Mouse (Mus musculus): ENCODE data around the gene Olfr543. TPM values are rescaled to one million over a fixed set of nuclear protein-coding genes. Genes with fewer than 3 reads are reported as not detected.
A peak's percentile ranks its signal among the peaks of the same experiment; 100 is the strongest.
"Not testable (repeated sequence)": the region's sequence is repeated elsewhere in the genome, so short reads cannot be mapped to it uniquely, and the experiment has no call there.

Gene Olfr543
- not detected for total RNA-seq (2021)
- long read RNA-seq, experiment 1, result 0 reads
- long read RNA-seq, experiment 2, result 0 reads

DNA sequence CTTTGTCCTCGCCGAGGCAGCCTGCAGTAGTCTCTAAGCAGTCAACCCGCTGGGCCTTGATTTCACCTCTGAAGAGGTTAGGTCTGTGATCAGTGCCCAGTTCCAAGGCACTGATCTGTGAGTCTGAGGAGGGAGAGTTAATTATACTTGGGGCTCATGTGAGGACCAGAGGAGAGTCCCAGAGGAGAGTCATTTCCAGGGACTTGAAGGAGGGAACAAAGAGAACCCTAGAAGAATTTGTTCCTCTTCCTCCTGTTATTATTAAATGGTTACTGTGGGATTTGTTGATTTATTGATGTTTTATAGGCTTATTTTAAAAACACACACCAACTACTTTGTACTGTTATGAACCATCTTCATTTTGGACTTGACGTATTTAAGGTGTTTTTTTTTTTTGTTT, at the start of gene Olfr543:
Gene Olfr543 (minus strand): TSS at position 101 of the 400 bp plus-strand sequence.
- DNase-seq, result no peak

DNA sequence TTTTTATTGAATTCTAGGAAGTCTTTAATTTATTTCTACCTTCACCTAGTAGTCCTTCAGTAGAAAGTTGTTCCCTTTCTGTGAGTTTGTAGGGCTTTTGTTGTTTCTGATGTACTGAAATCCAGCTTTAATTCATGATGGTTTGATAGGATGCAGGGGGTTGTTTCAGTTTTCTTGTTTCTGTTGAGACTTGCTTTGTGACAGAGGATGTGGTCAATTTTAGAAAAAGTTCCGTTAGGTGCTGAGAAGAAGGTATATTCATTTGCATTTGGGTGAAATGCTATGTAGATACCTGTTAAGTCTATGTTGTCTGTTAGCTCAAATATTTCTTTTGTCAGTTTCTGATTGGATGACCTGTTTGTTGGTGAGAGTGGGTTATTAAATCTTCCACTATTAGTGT, 47.6 kb upstream of the Olfr543 start:
- no peak for DNase-seq

DNA sequence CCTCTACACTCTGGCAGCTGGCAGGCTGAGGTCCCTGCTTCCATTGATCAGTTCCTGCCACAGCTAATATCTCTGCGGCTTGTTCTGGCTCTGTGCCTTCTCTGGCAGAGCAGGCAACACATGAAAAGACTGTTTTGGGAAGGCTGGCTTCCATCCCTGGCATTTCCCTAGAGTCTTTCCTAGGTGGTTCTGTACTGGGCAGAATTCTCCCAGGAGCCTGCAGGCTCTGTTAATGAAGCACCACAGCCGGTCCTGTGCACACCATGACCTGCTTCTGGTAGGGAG, 35.5 kb upstream of the Olfr543 start:
- no peak for DNase-seq

DNA sequence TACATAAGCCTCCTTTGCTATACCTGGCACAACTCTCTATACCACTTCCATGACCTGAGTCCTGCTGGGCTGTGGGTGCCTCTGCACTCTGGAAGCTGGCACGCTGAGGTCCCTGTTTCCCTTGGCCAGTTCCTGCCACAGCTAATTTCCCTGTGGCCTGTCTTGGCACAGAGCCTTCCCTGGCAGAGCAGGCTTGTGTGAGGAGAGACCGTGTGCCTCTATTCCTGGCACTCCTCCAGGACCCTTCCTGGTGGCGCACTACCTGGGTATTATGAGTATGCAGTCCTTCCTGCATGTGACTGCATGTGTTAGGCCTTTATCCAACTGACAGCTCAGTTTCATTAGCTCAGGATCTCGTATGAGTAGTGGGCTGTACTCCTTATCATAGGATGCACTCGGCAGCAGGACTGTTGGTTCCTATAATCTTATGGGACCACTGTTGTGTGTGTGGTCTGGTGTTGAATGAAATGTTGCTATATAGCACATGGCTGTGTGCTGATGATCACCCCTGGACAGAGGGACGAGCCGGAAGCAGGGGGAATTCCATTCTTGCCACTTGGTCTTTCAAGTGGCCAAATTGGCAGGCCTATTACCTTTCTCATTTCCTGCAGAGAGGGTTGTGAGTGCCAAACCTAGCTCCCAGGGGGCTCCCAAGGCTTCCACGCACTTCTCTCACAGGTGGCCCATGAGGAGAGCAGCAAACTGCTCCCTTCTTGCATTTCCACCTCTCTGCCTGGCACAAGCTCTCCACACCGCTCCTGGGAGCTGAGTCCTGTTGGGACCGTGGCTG, 35.0 kb upstream of the Olfr543 start:
- DNase-seq, result no peak

DNA sequence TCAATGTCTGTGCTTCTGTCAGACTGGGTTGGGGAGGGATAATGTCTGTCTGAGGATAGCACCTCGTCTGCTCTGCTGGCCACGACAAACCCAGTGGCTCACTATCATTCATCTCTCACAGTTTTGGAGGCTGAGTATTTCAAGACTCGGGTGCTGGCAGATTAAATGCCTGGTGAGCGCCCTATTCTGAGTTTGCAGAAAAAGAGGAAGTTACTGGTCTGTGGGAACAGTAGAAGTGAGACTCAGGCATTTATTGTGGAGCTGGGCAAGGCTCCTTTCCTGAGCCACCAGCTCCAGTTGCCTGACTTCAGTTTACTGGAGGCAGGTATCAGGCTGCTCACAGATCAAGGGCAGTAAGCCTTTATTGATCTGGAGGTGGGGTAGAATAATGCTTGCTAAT, 32.7 kb upstream of the Olfr543 start:
- no peak for DNase-seq

DNA sequence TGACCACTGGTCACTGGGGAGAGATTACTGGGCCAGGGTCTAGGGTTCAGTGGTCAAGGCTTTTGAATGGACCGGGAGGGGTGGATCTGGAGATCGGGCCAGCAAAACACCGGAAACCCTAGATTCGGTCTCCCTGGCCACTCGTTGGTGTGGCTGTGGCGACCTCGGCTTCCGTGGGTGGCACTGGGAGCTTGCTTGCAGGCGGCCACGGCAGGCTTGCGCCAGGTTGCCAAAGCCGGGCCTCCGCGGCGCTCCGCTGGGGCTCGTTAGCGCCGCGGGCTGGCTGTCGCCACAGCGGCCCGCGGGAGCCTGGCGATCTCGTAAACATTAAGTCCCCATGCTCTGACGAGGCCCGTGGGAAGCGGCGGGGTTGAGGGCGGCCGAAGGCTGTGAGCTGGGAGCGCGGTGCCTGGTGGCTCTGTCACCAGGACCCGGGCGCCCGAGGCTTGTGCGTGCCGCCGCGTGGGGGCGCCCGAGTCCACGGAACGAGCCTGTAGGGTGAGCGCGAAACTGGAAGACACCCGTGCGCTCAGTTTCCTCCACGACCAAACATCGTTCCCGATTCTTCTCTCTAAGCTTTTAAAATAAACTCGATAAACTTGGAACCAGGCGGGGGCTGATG, 31.4 kb upstream of the Olfr543 start:
- DNase-seq, result peak; percentile 67

DNA sequence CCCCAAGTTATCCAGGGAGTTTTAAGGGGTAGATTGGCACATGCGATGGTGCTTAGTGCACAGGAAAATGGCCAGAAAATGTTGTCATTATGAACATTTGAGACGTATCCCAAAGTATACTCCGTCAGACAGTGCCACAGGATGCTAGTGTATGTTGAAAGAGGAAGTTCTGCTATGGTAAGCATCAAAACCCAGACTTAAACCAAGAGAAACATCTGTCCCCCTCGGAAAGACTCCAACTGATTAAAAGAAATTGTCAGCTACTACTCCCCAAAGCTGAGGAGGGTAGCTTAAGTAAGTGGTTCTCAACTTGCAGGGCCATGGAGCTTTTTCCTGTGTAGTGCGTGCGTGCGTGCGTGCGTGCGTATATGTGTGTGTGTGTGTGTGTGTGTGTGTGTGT, 30.4 kb upstream of the Olfr543 start:
- DNase-seq, result no peak

DNA sequence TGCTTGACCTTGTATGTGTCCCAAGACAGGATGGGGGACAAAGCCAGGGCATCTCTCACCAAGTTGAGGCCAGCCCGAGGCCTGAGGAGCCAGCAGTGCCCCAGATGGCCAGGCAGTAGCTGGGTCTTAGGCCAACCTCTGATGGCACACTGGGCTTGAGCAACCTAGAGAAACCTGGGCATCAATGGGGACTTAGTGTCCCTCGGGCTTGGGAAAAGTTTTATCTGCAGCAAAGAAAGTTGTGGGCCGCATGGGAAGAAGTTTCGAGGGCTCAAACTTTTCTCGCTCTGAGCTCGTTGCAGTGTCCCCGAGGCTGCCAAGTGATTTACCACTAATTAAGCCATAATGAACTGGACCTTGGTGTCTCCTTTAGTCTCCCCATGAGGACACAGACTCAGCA, 28.2 kb upstream of the Olfr543 start:
- no peak for DNase-seq

DNA sequence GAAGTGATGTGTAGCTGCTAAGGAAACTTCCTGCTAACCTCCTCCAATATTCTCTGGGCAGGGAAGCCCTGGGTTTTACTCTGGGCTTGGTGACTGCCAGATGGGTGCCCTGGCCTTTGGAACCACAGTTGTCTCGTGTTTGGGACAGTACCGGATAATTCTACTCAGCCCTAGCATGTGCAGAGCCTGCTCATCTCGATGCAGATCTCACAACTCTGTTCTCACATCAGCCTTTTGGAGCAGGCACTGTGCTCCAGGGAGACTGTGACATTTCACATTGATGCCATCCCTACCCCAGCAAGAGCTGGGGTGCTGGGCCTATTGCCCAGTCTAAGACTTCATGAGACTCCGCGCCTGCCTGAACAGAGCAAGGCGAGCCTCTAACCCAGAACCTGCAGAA, 27.2 kb upstream of the Olfr543 start:
- DNase-seq, result no peak

DNA sequence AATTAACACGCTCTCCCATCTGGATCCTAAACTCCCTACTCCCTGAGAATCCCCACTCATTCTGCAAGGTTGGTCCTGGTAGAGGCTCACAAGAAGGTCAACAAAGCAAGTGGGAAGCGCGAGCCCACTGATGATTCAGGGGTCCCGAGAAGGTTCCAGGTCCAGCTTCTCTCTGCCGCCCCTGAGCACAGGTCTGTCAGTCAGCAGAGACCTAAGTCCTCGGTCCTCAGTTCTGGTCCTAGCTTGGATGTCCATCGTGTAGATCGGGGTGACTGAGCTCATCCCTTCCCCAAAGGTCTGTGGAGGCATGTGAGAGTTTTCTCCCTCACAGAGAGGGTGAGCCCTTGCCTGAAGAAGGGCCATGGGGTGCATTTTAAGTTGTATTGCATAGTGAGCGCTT, 26.6 kb upstream of the Olfr543 start:
- DNase-seq, result no peak

DNA sequence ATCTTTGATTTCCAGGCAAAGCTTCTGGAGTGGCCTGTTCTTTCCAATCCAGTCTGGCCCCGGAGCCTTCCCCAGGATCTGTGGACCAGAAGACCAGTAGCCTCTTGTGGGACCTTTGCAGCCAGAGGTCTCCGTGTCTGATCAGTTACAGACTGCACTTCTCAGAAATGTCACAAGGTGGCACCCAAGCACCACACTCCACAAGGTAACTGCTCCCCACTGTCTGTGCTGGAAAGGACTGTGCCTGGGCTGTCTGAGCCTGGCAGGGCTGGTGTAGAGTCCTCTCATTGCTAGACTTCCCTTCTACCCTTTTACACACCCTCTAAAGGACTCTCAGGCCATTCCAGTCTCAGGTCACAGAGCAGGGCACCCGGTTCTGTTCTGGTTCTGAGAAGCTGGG, 25.4 kb upstream of the Olfr543 start:
- DNase-seq, result peak; percentile 22

DNA sequence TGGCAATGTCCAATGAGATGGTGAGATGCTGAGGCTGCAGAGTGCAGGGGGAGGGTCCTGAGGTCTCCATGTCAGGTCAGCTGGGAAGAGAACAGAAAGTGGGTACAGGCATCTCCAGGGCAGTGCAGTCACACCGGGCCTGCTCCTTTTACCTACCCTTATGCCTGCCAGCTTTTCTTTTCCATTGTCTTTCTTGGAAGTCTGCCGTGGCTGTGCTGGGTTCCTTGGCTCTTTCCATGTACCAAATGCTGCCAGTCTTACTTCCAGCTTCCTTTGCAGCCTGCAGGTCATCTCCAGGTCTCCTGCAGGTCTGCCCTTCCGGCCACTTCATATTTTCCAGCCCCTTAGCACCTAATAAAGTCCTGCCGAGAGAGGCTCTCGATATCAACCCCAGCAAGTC, 20.5 kb upstream of the Olfr543 start:
- no peak for DNase-seq

DNA sequence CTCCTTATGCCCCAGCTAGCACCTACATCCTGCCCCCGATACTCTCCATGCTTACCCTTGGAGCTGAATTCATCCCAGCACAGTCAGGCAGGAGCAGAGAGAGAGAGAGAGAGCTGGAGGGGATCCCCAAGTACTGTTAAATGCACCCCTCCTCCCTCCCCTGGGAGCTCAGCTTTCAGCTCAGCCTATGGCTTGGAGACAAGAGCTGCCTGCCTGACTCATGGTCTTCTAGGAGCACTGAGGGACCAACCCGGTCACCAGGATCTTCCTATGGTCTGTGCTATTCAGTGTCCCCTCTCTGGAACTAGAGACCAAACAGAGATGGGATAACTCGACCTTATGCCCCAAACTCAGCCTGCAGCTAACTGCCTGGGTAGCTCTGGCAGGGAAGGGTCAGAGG, 18.0 kb upstream of the Olfr543 start, which contains the start of gene Olfr545:
Gene Olfr545 (minus strand): TSS at position 101 of the 400 bp plus-strand sequence.
- DNase-seq, result no peak

DNA sequence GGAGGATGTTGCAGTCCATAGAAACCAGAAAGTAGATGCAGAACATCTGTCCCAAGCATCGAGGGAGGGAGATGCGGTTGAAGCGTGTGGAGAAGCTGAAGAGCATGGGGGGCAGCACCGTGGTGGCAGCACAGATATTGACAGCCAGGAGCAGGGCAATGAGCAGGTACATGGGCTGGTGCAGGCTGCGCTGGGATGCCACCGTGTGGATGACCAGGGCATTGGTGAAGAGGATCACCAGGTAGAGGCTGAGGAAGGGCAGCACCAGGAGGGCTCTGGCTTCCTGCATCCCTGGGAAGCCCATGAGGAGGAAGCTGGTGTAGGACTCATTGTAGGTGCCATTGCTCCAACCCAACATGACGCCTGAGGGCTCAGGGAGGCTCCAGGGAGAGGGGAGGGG, 12.9 kb upstream of the Olfr543 start:
- DNase-seq, result not testable (repeated sequence)

DNA sequence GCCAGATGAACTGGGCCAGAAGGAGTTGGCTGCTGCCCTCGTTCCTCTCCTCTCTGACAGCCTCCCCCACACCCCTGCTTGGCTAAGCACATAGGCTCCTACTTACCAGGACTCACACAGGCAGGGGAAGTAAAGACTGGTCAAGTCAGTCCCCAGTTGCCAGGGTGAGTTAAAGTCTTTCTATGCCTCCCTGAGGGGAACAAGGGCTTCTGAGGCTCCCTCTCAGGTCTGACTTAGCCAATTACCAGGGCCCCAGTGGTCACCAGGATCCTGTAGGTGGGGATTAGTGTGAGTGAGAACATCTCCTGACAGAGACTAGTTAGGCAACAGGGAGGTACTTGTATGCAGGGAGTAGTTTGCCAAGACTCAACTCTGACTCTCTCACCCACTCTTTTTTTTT, 6.7 kb upstream of the Olfr543 start, which contains the start of gene Olfr544:
Gene Olfr544 (minus strand): TSS at position 153 of the 400 bp plus-strand sequence.
- DNase-seq, result no peak

DNA sequence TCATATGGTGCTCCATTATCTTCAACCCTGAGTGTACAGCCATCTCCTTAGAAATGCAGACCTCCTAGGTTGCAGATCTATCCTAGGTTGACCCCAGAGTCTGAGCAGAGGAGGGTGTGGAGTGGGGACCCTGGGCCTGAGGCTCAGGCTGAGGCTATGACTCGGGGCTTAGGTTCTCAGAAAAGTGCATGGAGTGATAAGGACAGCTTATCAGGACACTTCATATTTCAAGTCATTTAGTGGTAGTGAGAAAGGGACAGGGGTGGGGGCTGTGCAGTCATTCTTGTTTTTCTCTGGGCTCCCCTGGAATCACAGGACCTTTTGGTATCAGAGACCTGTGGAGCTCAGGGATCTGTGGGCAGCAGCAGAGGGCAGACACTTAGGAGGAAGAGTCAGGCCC, 4.6 kb upstream of the Olfr543 start:
- DNase-seq, result no peak

DNA sequence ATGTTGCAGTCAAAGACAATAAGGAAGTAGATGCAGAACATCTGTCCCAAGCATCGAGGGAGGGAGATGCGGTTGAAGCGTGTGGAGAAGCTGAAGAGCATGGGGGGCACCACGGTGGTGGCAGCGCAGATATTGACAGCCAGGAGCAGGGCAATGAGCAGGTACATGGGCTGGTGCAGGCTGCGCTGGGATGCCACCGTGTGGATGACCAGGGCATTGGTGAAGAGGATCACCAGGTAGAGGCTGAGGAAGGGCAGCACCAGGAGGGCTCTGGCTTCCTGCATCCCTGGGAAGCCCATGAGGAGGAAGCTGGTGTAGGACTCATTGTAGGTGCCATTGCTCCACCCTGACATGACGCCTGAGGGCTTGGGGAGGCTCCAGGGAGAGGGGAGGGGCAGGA, 3.3 kb upstream of the Olfr543 start:
- not testable (repeated sequence) for DNase-seq

DNA sequence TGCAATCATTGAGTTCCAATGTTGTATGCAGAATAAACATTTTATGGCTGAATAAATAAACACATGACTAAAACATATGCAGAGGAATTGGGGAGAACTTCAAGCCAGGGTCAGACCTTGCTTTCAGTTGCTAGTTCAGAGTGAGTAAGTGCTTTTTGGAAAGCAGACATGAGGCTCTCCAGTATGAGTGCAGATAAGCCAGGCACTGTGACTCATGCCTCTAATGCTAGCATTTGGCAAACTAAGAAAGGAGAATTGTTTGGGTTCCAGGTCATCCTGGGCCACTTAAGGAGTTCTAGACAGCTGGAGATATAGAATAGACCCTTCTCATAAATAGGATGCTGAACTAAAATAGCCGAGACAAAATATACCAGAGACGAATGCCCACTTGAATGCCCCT, 2.2 kb upstream of the Olfr543 start:
- no peak for DNase-seq

DNA sequence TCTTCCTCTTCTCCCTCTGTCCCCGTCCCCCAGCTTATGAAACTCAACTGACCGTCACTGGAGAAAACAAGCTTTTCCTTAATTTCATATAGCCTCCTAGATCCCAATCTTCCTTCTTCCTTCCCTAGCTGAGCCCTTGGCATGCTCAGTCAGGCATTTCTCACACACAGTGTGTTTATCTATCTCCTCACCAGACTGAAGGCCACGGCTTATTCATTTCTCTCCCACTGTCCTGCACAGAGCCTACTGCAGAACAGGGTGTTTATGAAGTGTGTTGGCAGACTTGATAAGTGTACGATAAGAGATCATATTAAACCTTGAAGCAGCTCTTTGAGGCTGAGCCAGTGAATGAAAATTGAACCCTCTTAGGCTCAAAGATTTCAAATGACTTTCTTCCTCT, 658 bp downstream of the Olfr543 start:
- no peak for DNase-seq

DNA sequence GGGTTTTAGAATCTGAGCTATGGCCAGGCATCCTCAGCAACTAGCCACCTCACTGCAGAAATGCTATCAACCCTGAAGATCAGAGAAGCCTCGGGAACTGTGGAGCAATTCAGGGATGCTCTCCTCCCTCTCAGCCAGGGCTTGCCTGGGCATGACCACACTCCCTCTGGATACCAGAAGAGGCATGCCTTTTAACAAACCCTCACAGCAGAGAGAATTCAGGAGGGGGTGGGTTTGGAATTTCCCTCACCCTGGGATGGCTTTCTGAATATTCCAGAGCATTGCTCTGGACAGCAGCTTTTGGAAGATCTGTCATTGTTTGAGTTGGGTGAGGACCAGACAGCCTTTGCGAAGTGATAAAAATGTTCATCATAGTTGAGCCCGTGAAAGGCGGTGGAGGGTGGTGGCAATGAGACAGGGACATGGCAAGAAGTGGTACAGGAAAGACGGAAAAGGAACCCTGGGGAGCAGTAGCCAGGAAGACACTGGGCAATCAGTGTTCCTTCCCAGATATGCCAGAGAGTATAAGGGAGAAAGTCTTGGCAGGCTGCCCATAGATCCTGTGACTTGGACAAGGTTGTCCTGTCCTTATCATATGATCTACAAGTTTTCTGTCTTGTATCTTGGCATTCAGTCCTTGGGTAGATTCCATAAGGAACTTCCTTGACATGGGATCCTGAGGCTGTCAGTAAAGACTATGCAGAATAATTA, 2.0 kb downstream of the Olfr543 start:
- DNase-seq, result no peak

DNA sequence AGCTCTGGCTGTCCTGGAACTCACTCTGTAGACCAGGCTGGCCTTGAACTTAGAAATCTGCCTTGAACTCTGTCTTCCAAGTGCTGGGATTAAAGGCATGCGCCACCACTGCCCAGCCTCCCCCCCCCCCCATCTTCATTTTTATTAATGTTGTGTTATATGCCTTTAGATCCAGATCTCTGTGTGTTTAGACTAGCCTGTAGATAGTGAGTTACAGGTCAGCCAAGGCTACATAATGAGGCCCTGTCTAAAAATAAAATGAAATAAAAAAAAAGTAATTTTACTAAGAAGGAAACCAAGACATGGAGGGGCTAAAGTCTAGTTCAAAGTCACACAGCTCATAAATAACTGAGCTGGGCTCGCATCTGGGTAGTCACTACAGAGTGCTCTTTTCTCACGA, 2.6 kb downstream of the Olfr543 start:
- no peak for DNase-seq

DNA sequence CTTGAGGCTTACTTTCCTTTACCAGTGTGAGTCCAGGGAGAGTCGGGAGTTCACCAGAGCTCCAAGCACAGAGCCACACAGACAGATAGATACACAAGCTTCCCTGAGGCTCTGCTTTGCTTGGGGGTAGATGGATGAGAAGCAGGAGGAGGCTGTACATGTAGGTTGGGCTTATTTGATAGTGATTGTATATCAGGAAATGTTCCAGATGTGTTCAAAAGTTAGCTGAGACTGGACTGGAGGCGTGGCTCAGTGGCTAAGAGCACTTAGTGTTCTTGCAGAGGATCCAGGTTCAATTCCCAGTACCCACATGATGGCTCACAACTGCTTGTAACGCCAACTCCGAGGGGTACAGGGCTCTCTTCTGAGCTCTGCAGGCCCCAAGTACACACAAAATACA, 3.1 kb downstream of the Olfr543 start:
- no peak for DNase-seq

DNA sequence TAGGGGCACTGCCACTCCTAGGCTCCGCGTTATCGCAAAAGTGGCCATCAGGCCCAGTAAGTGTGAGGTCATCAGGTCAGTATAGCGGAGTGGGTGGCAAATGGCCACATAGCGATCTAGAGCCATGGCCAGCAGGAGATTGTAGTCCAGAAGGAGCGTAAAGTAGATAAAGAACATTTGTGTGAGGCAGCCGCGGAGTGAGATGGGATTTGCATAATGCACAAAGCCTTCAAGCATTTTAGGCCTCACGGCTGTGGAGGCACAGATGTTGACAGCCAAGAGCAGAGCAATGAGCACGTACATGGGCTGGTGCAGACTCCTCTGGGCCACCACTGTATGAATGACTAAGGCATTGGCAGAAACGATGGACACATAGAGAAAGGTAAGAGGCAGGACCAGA, 4.1 kb downstream of the Olfr543 start:
- no peak for DNase-seq
